Mouse (Mus musculus) intestine, embryonic 16.5 days (tissue): ENCODE measurements around the gene Kcnq1. TPM values are rescaled to one million over a fixed set of nuclear protein-coding genes. Genes with fewer than 3 reads are reported as not detected.
A peak's percentile ranks its signal among the peaks of the same experiment; 100 is the strongest.

Experiments
- ATAC-seq: fragments of 200-750 bp; cut with Nextera tagmentation; 2 replicates; pipeline ENCODE4 v1.8.0; 2017; ENCODE audit warnings: moderate TSS enrichment, moderate library complexity
- H3K27ac ChIP-seq: fragments of 300-500 bp; sonication (generic); 2 replicates; pipeline ENCODE4 v1.5.1; 2014; ENCODE audit warnings: mild to moderate bottlenecking, low read length
- H3K27me3 ChIP-seq: fragments of 300-500 bp; sonication (generic); replicated peaks from 2 replicates; pipeline ENCODE4 v1.6.1; 2014; ENCODE audit warnings: low read length, control low read depth, mixed read lengths; ENCODE audit not compliant: control insufficient read depth, insufficient read depth
- H3K36me3 ChIP-seq: fragments of 300-500 bp; sonication (generic); 2 replicates; pipeline ENCODE4 v1.6.1; 2014; ENCODE audit warnings: low read length, control low read depth; ENCODE audit not compliant: control insufficient read depth, insufficient read depth
- H3K4me1 ChIP-seq: fragments of 300-500 bp; sonication (generic); 2 replicates; pipeline ENCODE4 v1.6.1; 2014; ENCODE audit warnings: low read length, control low read depth, mixed read lengths; ENCODE audit not compliant: control insufficient read depth, insufficient read depth
- H3K4me2 ChIP-seq: fragments of 300-500 bp; sonication (generic); 2 replicates; pipeline ENCODE4 v1.6.1; 2014; ENCODE audit warnings: low read depth, low read length, control low read depth
- H3K4me3 ChIP-seq: fragments of 300-500 bp; sonication (generic); 2 replicates; pipeline ENCODE4 v1.5.1; 2014; ENCODE audit warnings: mild to moderate bottlenecking, low read length
- H3K9ac ChIP-seq: fragments of 300-500 bp; sonication (generic); 2 replicates; pipeline ENCODE4 v1.6.1; 2014; ENCODE audit warnings: low read depth, low read length
- H3K9me3 ChIP-seq: fragments of 300-500 bp; sonication (generic); 2 replicates; pipeline ENCODE4 v1.6.1; 2016; ENCODE audit warnings: low read length, control low read depth; ENCODE audit not compliant: control insufficient read depth
- WGBS: fragments of 180-500 bp; shearing (Covaris S2); extraction: QIAGEN DNeasy Blood & Tissue Kit; methylation state at CpG from one replicate; pipeline ENCODE4 v1.1.7; 2014; 5-methylcytosine and 5-hydroxymethylcytosine counted together
- polyA plus RNA-seq: library from polyadenylated mRNA; unstranded; fragments of >200 nt; fragmentation: Nextera tagmentation; extraction: Ambion mirVana; gene quantifications from 2 replicates; pipeline ENCODE4 v1.2.1, GENCODE M21; 2015

Kcnq1 gene
- polyA plus RNA-seq, 1 experiment from 2014 or later: 9.7 TPM

GRCm38 (mm10) chr7:143360776-143361175, 254.6 kb downstream of the Kcnq1 start:
- no peak overlapping the region for H3K4me3 ChIP-seq
- no peaks in the 10 kb centered on the region for H3K9me3 ChIP-seq
- no peaks in the 10 kb centered on the region for H3K36me3 ChIP-seq
- H3K4me2 ChIP-seq: no peak overlapping the region
- H3K9ac ChIP-seq: no peak overlapping the region
- ATAC-seq: no peak
- no peak overlapping the region for H3K27ac ChIP-seq
- H3K4me1 ChIP-seq: peaks cover 30% of the 10 kb centered on the region; the same call in 1 of the 2 replicates
- WGBS: 65% methylated on average over 5 of the region's 5 CpGs
- H3K27me3 ChIP-seq: no peaks in the 10 kb centered on the region

DNA sequence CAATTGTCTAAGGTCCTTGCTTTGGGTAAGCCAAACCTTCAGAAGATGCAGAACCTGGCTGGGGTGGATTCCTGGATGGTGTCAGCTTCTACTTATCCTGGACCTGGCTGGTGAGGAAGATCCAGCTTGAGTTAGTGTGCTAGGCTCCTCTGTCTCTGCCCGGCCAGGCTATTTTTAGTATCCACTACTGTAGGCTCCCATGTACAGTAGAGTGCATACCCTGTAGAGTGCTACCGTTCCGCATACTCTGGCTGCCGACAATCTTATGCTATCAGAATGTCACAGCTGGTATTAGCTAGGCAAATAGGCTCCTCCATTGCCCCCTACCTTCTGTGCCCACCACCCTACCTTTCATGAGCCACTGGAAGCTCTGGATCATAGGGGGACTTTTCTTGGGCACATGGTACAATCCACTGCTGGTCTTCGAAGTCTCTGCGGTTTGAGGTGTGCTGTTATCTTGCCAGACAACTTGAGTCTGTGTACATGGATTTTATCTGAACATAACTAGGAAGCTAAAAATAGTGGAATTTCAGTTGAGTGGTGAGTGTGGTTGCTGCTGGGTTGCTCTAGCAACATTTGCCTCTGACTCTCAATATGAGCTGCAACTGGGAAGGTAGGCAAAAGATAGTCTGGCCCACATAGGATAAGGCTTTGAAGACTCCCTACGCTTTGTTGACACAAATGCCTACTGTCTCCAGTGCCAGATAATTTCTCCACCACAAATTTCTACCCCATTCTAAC, 258.1 kb downstream of the Kcnq1 start:
- no peak overlapping the region for H3K27ac ChIP-seq
- no peaks in the 10 kb centered on the region for H3K27me3 ChIP-seq
- WGBS: 85% methylated on average over 7 of the region's 7 CpGs
- H3K4me2 ChIP-seq: no peak overlapping the region
- no peaks in the 10 kb centered on the region for H3K9me3 ChIP-seq
- no peaks in the 10 kb centered on the region for H3K36me3 ChIP-seq
- H3K4me1 ChIP-seq: peaks cover 23% of the 10 kb centered on the region; the same call in 1 of the 2 replicates
- no peak for ATAC-seq
- H3K4me3 ChIP-seq: no peak overlapping the region
- no peak overlapping the region for H3K9ac ChIP-seq

- 75% methylated on average over 8 of the region's 8 CpGs for WGBS
These were observed 259.0 kb downstream of the Kcnq1 start for GRCm38 (mm10) chr7:143364969-143365839.

DNA sequence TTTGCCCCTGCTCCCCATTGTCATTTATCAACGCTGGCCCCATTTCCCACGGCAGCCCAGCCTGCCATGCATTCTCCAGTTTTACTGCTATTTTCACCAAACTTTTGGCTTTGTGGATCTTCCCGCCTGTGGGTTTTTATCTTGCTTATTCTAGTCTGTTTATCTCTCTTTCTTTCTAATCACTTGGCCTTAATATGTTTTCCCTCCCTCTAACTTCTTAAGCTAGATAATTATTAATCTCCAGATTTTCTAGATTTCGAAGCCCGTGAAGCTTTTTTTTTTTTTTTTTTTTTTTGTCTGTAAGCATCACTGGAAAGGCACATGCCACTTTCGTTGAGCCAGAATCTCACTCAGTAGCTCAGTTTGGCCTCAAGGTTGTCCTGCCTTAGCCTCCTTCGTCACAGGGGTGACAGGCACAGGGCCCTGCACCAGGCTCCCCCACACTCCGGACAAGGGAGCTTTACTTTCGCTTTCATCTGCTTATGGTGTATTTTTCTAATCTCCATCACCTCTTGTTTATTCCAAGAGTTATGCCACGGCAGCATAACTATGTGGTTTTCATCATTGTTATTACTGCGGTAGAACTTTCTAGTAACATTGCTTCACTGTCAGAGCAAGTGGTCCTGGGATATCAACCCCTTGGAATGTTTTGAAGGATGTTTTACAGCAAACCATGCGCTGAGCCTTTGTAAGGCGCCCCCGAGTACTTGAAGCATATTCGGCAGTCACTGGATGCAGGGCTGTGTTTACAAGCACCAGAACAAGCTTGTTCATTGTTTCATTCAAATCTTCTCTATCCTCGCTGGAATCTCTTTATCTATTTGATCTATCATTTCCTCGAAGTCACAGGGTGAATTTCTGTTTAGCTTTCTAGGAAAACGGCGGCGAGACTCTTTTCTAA, 261.5 kb downstream of the Kcnq1 start:
- no peak overlapping the region for H3K4me2 ChIP-seq
- no peak overlapping the region for H3K27ac ChIP-seq
- no peaks in the 10 kb centered on the region for H3K27me3 ChIP-seq
- H3K9me3 ChIP-seq: no peaks in the 10 kb centered on the region
- H3K4me3 ChIP-seq: no peak overlapping the region
- H3K4me1 ChIP-seq: peaks cover 8% of the 10 kb centered on the region; the same call in 1 of the 2 replicates
- ATAC-seq: 0 out of 2 replicates have a peak, but pooled peaks have one; percentile 47
- no peak overlapping the region for H3K9ac ChIP-seq
- H3K36me3 ChIP-seq: no peaks in the 10 kb centered on the region
- WGBS: 45% methylated on average over 20 of the region's 20 CpGs

More at GRCm38 (mm10) chr7:143364969-143365839, 259.0 kb downstream of the Kcnq1 start:
- Histone ChIP-seq H3K27ac (no peak overlapping the region), H3K36me3 (no peaks in the 10 kb centered on the region), H3K27me3 (no peaks in the 10 kb centered on the region), H3K9ac (no peak overlapping the region), H3K4me2 (no peak overlapping the region), H3K4me1 (peaks cover 14% of the 10 kb centered on the region; the same call in 1 of the 2 replicates), H3K4me3 (no peak overlapping the region), H3K9me3 (no peaks in the 10 kb centered on the region)
- no peak for ATAC-seq

DNA sequence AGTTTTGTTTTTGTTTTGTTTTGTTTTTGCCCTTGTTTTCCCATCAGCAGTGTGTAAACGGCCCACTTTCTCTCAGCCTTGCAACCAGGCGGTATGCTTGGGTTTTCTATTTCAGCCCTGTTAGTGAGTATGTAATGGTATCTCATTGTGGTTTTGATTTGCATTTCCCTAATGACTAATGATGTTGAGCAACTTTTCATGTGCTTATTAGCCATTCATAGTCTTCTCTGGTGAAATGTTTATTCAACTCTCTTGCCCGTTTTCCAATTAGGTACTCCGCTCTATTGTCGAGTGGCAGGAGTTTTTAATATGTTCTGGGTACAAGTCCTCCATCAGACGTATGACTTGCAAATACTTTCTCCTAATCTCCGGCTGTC, 262.1 kb downstream of the Kcnq1 start:
- no peak for ATAC-seq
- H3K27ac ChIP-seq: no peak overlapping the region
- no peaks in the 10 kb centered on the region for H3K36me3 ChIP-seq
- WGBS: 70% methylated on average over 7 of the region's 7 CpGs
- H3K4me1 ChIP-seq: peaks cover 8% of the 10 kb centered on the region; the same call in 1 of the 2 replicates
- no peaks in the 10 kb centered on the region for H3K27me3 ChIP-seq
- no peak overlapping the region for H3K4me3 ChIP-seq
- no peak overlapping the region for H3K4me2 ChIP-seq
- H3K9me3 ChIP-seq: no peaks in the 10 kb centered on the region
- H3K9ac ChIP-seq: no peak overlapping the region

- Histone ChIP-seq H3K27me3 (no peaks in the 10 kb centered on the region), H3K9me3 (no peaks in the 10 kb centered on the region), H3K4me3 (no peak overlapping the region), H3K9ac (no peak overlapping the region), H3K4me1 (no peaks in the 10 kb centered on the region; the same call in 1 of the 2 replicates), H3K27ac (no peak overlapping the region), H3K4me2 (no peak overlapping the region), H3K36me3 (no peaks in the 10 kb centered on the region)
- 44% methylated on average over 2 of the region's 2 CpGs for WGBS
- no peak for ATAC-seq
These were observed 265.2 kb downstream of the Kcnq1 start for GRCm38 (mm10) chr7:143371336-143371735.

GRCm38 (mm10) chr7:143373265-143373664, 267.1 kb downstream of the Kcnq1 start:
- H3K27ac ChIP-seq: no peak overlapping the region
- no peaks in the 10 kb centered on the region for H3K9me3 ChIP-seq
- H3K27me3 ChIP-seq: no peaks in the 10 kb centered on the region
- 82% methylated on average over 3 of the region's 3 CpGs for WGBS
- H3K9ac ChIP-seq: no peak overlapping the region
- no peak overlapping the region for H3K4me3 ChIP-seq
- no peaks in the 10 kb centered on the region for H3K4me1 ChIP-seq
- H3K36me3 ChIP-seq: no peaks in the 10 kb centered on the region
- no peak overlapping the region for H3K4me2 ChIP-seq
- ATAC-seq: no peak

DNA sequence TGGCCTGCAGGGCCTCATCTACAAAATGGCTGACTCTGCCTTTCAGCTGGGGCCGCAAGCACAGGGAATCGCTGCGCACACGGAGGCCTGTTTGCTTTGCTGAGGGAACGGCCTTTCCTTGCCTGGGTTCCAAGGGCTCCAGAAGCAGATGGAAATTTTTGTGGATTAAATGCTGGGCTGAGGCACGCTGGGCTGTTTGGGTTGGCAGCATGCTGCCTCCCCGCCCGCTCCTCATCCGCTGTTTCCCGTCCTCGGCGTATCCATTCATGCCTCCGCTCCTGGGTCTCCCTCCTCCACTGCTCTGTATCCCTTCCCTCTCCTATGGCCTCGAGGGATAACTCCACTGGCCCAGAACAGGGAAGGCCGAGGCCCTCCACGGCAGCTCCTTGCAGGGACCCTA, 269.8 kb downstream of the Kcnq1 start:
- WGBS: 82% methylated on average over 16 of the region's 16 CpGs
- H3K4me3 ChIP-seq: no peak overlapping the region
- no peak overlapping the region for H3K4me2 ChIP-seq
- H3K4me1 ChIP-seq: no peaks in the 10 kb centered on the region
- H3K27me3 ChIP-seq: no peaks in the 10 kb centered on the region
- H3K36me3 ChIP-seq: no peaks in the 10 kb centered on the region
- H3K9me3 ChIP-seq: no peaks in the 10 kb centered on the region
- H3K27ac ChIP-seq: no peak overlapping the region
- no peak overlapping the region for H3K9ac ChIP-seq
- ATAC-seq: no peak
